Mouse (Mus musculus) embryonic fibroblast, embryonic 13.5 days (primary cell): ENCODE measurements around the gene Slco4c1. TPM values are rescaled to one million over a fixed set of nuclear protein-coding genes. Genes with fewer than 3 reads are reported as not detected.

Source experiments
- H3K27ac ChIP-seq: 2 replicates; pipeline ENCODE4 v1.5.1; 2012; ENCODE audit warnings: low read length, control low read depth, inconsistent platforms; ENCODE audit not compliant: insufficient read depth
- H3K4me1 ChIP-seq: 2 replicates; pipeline ENCODE4 v1.6.1; 2011; ENCODE audit warnings: low read length; ENCODE audit not compliant: control insufficient read depth, insufficient read depth
- H3K4me3 ChIP-seq: 2 replicates; pipeline ENCODE4 v1.5.1; 2011; ENCODE audit warnings: mild to moderate bottlenecking, control low read depth, low read length; ENCODE audit not compliant: insufficient read depth
- CTCF ChIP-seq: IDR thresholded peaks from 2 replicates; pipeline ENCODE4 v1.5.1; 2011; ENCODE audit warnings: mild to moderate bottlenecking, control low read depth, low read length, moderate library complexity, borderline replicate concordance; ENCODE audit not compliant: insufficient read depth
- POLR2A ChIP-seq: IDR thresholded peaks from 2 replicates; pipeline ENCODE4 v1.6.1; 2011; ENCODE audit warnings: low read depth, mild to moderate bottlenecking, control low read depth, low read length, moderate library complexity
- polyA plus RNA-seq: library from polyadenylated mRNA; stranded (reverse); fragments of >200 nt; gene quantifications from 2 replicates; pipeline ENCODE4 v1.2.4, GENCODE M21; 2011; ENCODE audit warnings: low read depth; ENCODE audit not compliant: missing spikeins, insufficient read length

Gene Slco4c1
- polyA plus RNA-seq, 1 experiment = not detected

DNA sequence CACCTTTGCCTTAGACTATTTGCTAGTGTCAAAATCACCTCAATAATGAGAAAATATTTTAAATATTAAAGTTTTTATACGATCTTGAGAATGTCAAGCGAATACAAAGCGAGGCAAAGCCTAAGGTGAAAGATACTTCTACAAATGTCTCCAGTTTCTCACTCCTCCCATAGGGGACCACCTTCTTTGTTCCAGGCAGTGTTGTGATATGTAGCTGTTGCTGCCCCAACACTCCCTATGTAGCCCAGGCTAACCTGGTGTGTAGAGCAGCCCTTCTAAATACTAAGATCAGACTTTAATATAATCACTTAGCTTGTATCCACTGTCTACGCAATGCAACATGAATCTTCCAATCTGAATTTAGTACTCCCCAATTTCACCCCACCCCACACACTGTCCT, 97.8 kb downstream of the Slco4c1 start:
- Histone ChIP-seq H3K4me1 (no peaks in the 10 kb centered on the region), H3K27ac (no peak overlapping the region), H3K4me3 (no peak overlapping the region)
- TF ChIP-seq POLR2A = no peak
- TF ChIP-seq CTCF = no peak

DNA sequence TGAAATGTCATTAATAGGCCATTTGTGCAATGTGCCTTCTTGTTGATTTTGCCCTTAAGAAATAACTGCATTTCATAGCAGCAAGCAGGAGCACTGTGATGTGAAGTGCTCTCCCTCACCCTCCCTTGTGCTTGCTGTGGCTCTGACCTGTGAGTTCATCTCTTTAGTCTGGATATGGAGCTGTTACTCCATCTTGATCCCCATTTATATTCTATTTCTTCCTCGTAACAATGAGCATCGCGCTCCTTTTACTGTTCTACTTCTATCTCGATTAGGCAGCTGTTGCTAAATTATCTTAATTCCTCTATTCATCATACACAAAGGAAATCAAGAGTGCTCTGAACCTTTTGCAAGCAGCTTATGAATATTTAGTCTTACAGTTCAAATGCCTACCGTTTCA, 98.3 kb downstream of the Slco4c1 start:
- TF ChIP-seq POLR2A (no peak), CTCF (no peak)
- Histone ChIP-seq H3K4me1 (no peaks in the 10 kb centered on the region), H3K4me3 (no peak overlapping the region), H3K27ac (no peak overlapping the region)

DNA sequence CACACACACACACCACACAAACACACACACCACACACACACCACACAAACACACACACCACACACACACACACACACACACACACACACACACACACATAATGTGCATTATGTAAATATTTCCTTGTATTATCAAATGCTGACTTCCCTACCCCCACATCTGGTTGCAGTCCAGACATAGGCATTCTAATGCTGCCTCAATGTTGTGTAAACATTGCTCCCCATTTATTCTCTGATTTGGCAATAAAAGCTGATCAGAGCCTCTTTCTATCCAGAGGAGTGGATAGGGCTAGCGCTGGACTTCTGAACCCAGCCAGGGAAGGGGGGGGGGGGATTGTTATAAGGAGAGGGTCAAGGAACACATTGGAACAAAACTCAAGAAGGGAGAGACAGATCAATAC, 101.7 kb downstream of the Slco4c1 start:
- Histone ChIP-seq H3K27ac (no peak overlapping the region), H3K4me1 (peaks cover 2% of the 10 kb centered on the region; the same call in 1 of the 2 replicates)
- TF ChIP-seq POLR2A = no peak
- no peak for TF ChIP-seq CTCF

DNA sequence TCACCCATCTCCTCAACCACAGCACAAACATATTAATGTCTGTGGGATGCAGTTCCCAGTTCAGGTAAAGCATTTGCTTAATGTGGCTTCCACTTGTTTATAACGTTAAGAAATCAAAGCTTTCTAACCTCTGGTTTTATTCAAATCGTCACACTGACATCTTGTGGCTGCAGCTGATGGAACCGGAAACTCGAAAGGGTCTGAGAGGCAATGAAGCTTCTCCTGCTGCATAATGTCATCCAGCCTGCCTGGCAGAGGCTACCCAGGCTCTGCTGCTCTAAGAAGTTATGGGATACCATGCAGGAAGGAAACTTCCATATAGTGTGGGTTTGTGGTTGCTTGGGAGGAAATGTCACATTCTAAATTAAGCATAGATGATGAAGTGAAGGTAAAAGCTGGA, 103.7 kb downstream of the Slco4c1 start:
- Histone ChIP-seq H3K27ac (no peak overlapping the region), H3K4me1 (peaks cover 2% of the 10 kb centered on the region; the same call in 1 of the 2 replicates), H3K4me3 (no peak overlapping the region)
- no peak for TF ChIP-seq POLR2A
- TF ChIP-seq CTCF = no peak

More for the DNA sequence above, 101.7 kb downstream of the Slco4c1 start:
- H3K4me3 ChIP-seq = no peak overlapping the region

DNA sequence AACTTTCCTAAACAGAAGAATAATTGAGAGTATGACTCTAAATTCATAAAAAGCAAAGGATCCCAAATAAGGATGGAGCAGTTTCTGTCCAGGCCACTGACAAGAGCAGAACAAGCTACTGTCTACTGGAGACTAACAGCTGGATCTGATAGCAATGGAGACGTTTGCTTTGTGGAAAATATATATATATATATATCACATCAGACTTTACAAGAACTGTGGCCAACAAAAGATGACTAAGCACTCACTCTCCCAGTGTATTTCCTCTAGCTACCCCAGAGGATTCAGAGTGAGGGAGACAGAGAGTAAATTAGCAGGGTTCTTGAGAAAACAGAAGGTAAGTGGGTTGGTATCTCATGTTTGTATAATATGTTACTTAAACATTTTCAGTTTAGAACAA, 105.4 kb downstream of the Slco4c1 start:
- H3K4me1 ChIP-seq = peaks cover 2% of the 10 kb centered on the region; the same call in 1 of the 2 replicates
- H3K27ac ChIP-seq = no peak overlapping the region
- no peak for TF ChIP-seq POLR2A
- no peak for TF ChIP-seq CTCF
- no peak overlapping the region for H3K4me3 ChIP-seq
